Mouse (Mus musculus) heart, embryonic 13.5 days (tissue): ENCODE measurements at regions not wholly inside any gene's neighbourhood (a gene's known extent, or its start where the extent isn't known, plus 50 kb on each side); places are given as distances from the start of the nearest gene placed in this dataset.

ENCODE experiments used
- ATAC-seq: fragments of 200-750 bp; cut with Nextera tagmentation; 2 replicates; pipeline ENCODE4 v1.8.0; 2017; ENCODE audit warnings: moderate TSS enrichment; ENCODE audit not compliant: insufficient number of reproducible peaks, low FRiP score, low TSS enrichment; ENCODE audit errors: extremely low read depth
- H3K27ac ChIP-seq: fragments of 300-500 bp; sonication (generic); replicated peaks from 2 replicates; pipeline ENCODE4 v1.5.1; 2015; ENCODE audit warnings: moderate library complexity, mild to moderate bottlenecking, inconsistent platforms
- H3K27me3 ChIP-seq: fragments of 300-500 bp; sonication (generic); replicated peaks from 2 replicates; pipeline ENCODE4 v1.6.1; 2015; ENCODE audit warnings: mild to moderate bottlenecking, inconsistent platforms
- H3K36me3 ChIP-seq: fragments of 300-500 bp; sonication (generic); 2 replicates; pipeline ENCODE4 v1.6.1; 2015; ENCODE audit warnings: mild to moderate bottlenecking, inconsistent platforms
- H3K4me1 ChIP-seq: fragments of 300-500 bp; sonication (generic); 2 replicates; pipeline ENCODE4 v1.6.1; 2015; ENCODE audit warnings: inconsistent platforms
- H3K4me2 ChIP-seq: fragments of 300-500 bp; sonication (generic); 2 replicates; pipeline ENCODE4 v1.6.1; 2015; ENCODE audit warnings: inconsistent platforms, mild to moderate bottlenecking, moderate library complexity
- H3K4me3 ChIP-seq: fragments of 300-500 bp; sonication (generic); 2 replicates; pipeline ENCODE4 v1.5.1; 2015; ENCODE audit warnings: moderate library complexity, mild to moderate bottlenecking, inconsistent platforms
- H3K9ac ChIP-seq: fragments of 300-500 bp; sonication (generic); 2 replicates; pipeline ENCODE4 v1.6.1; 2015; ENCODE audit warnings: inconsistent platforms, mild to moderate bottlenecking, moderate library complexity
- H3K9me3 ChIP-seq: fragments of 300-500 bp; sonication (generic); 2 replicates; pipeline ENCODE4 v1.6.1; 2016; ENCODE audit warnings: inconsistent platforms
- whole genome bisulfite sequencing: fragments of 180-500 bp; shearing (Covaris S2); methylation state at CpG from one replicate; pipeline ENCODE4 v1.1.7; 2015; ENCODE audit warnings: mixed read lengths; 5-methylcytosine and 5-hydroxymethylcytosine counted together

- Histone ChIP-seq H3K4me1 (no peaks in the 10 kb centered on the region), H3K4me3 (no peak overlapping the region), H3K36me3 (no peaks in the 10 kb centered on the region), H3K27ac (no peak overlapping the region), H3K4me2 (no peak overlapping the region), H3K27me3 (no peaks in the 10 kb centered on the region), H3K9me3 (no peaks in the 10 kb centered on the region), H3K9ac (no peak overlapping the region)
- no peak for ATAC-seq
- 77% methylated on average over 7 of the region's 7 CpGs for WGBS
Measured at GRCm38 (mm10) chr6:49701453-49701852, 121.1 kb upstream of the Npy start.

GRCm38 (mm10) chr6:49712980-49713379 lies 109.5 kb upstream of the Npy start:
- no peaks in the 10 kb centered on the region for H3K9me3 ChIP-seq
- H3K9ac ChIP-seq: no peak overlapping the region
- H3K27me3 ChIP-seq: no peaks in the 10 kb centered on the region
- H3K4me2 ChIP-seq: no peak overlapping the region
- ATAC-seq: no peak
- H3K4me1 ChIP-seq: peaks cover 10% of the 10 kb centered on the region
- WGBS: 76% methylated on average over 1 of the region's 1 CpGs
- H3K36me3 ChIP-seq: no peaks in the 10 kb centered on the region
- no peak overlapping the region for H3K4me3 ChIP-seq
- H3K27ac ChIP-seq: no peak overlapping the region

DNA sequence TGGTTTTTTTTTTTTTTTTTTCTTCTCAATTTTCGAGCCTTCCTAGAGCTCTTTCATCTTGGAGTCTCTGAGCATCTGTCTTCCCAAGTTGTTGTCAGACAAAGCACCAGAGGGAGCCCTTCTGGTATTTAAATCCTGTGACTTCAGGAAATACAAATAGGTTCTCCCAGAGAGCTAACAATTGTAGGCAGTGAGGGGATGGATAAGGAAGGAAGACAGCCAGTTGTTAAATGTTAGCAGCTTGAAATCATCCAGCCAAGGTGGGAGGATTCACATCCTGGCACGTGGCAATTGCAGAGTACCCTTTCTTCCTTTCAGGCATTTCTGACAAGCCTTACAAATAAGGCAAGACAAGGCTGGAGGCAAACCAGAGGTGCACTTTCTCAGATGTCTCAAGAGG lies 106.0 kb upstream of the Npy start:
- no peaks in the 10 kb centered on the region for H3K9me3 ChIP-seq
- no peaks in the 10 kb centered on the region for H3K27me3 ChIP-seq
- no peak overlapping the region for H3K4me2 ChIP-seq
- no peak overlapping the region for H3K4me3 ChIP-seq
- H3K36me3 ChIP-seq: no peaks in the 10 kb centered on the region
- no peak overlapping the region for H3K27ac ChIP-seq
- peaks cover 10% of the 10 kb centered on the region for H3K4me1 ChIP-seq
- no peak overlapping the region for H3K9ac ChIP-seq
- 0% methylated on average over 2 of the region's 2 CpGs for WGBS
- no peak for ATAC-seq

DNA sequence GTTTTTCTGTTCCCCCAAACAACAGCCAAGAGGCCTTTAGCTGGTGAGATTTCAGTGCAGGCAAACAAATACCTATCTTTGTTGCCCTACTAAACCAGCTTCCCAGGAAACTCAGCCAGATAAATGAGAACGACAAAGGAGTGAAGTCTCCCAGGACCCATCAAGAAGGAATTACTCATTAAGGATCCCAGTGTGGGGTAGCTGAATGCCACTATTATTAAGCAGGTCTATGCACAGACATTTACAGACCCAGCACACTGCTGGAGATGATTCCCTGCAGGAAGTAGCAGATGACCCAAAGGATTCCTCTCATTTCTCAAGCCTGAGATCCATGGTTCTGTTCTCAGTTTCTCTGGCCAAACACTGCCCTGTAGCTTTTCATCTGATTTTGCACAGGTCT lies 105.6 kb upstream of the Npy start:
- Histone ChIP-seq H3K27me3 (no peaks in the 10 kb centered on the region), H3K4me1 (peaks cover 10% of the 10 kb centered on the region), H3K4me3 (no peak overlapping the region), H3K4me2 (no peak overlapping the region), H3K9ac (no peak overlapping the region), H3K27ac (no peak overlapping the region), H3K9me3 (no peaks in the 10 kb centered on the region), H3K36me3 (no peaks in the 10 kb centered on the region)
- no peak for ATAC-seq
- 15% methylated on average over 1 of the region's 1 CpGs for WGBS

DNA sequence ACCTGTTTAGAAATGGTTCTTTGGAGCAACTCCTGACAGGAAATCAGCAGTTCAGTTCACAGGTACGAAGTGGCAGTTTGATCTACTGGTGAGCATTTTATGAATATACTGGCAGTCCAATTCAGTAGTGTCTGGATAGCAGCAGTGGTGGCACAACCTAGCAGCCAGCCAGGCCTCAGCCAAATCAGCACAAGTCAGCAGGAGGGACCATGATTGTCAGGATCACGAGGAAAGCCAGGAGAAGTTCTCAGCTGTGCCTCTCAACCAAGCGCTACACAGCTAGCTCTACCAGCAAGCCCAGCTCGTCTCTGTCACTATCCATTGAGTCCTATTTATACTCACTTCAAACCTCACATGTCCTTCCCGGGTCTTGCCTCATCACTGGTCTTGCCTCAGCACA lies 89.3 kb upstream of the Npy start:
- Histone ChIP-seq H3K27me3 (no peaks in the 10 kb centered on the region), H3K27ac (no peak overlapping the region), H3K36me3 (no peaks in the 10 kb centered on the region), H3K4me1 (no peaks in the 10 kb centered on the region), H3K9ac (no peak overlapping the region), H3K4me3 (no peak overlapping the region), H3K9me3 (peaks cover 9% of the 10 kb centered on the region; the same call in 1 of the 2 replicates), H3K4me2 (no peak overlapping the region)
- ATAC-seq: no peak
- WGBS: 55% methylated on average over 5 of the region's 5 CpGs

- Histone ChIP-seq H3K9ac (no peak overlapping the region), H3K4me3 (no peak overlapping the region), H3K4me1 (no peaks in the 10 kb centered on the region), H3K4me2 (no peak overlapping the region), H3K36me3 (no peaks in the 10 kb centered on the region), H3K27me3 (peaks cover 7% of the 10 kb centered on the region; the same call in 1 of the 2 replicates), H3K27ac (no peak overlapping the region), H3K9me3 (no peaks in the 10 kb centered on the region)
- ATAC-seq: no peak
- 59% methylated on average over 3 of the region's 3 CpGs for WGBS
Measured at GRCm38 (mm10) chr6:49743157-49743556, 79.4 kb upstream of the Npy start.

DNA sequence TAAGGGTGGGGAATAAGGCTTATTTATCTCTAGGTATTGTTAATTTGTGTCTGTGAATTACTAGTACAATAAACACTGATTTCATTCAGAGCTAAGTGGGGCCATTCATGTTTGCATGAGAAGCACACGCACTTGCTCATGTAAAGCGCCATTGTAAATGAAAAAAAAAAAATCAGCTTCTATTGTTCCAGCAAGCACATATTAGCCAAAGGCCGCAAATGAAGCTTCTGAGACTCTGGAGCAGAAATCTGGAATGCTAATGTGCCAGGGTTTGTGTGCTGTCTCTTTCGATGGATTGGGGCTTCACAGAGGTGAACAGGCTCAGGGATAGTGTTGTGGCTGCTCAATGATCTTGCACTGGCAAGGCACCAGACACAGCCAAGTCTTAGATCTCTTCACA lies 77.2 kb upstream of the Npy start:
- 78% methylated on average over 4 of the region's 4 CpGs for WGBS
- no peak for ATAC-seq
- Histone ChIP-seq H3K27me3 (peaks cover 7% of the 10 kb centered on the region; the same call in 1 of the 2 replicates), H3K27ac (no peak overlapping the region), H3K9ac (no peak overlapping the region), H3K9me3 (no peaks in the 10 kb centered on the region), H3K4me2 (no peak overlapping the region), H3K4me3 (no peak overlapping the region), H3K36me3 (no peaks in the 10 kb centered on the region), H3K4me1 (no peaks in the 10 kb centered on the region)

DNA sequence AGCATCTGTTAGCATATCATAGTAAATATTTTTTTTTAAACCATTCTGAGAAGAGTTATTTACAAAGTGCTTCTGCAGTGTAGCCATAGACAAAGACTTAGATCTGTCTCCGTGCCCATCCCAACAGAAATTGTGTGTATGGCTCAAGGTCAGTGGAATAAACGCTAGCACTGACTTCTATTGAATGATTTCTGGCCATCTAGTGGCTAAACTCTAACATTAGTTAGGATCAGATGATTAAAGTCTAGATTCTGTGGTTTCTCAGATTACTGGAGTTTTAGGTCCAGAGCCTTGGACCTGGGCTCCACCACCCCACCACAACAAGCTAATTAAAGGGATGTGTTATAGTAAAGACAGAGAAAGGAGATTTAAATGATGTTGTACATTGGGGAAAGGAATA lies 72.0 kb upstream of the Npy start:
- peaks cover 7% of the 10 kb centered on the region; the same call in 1 of the 2 replicates for H3K27me3 ChIP-seq
- no peaks in the 10 kb centered on the region for H3K4me1 ChIP-seq
- H3K27ac ChIP-seq: no peak overlapping the region
- H3K9me3 ChIP-seq: no peaks in the 10 kb centered on the region
- no peaks in the 10 kb centered on the region for H3K36me3 ChIP-seq
- no peak overlapping the region for H3K4me2 ChIP-seq
- no peak for ATAC-seq
- 60% methylated on average over 2 of the region's 2 CpGs for WGBS
- no peak overlapping the region for H3K4me3 ChIP-seq
- no peak overlapping the region for H3K9ac ChIP-seq

DNA sequence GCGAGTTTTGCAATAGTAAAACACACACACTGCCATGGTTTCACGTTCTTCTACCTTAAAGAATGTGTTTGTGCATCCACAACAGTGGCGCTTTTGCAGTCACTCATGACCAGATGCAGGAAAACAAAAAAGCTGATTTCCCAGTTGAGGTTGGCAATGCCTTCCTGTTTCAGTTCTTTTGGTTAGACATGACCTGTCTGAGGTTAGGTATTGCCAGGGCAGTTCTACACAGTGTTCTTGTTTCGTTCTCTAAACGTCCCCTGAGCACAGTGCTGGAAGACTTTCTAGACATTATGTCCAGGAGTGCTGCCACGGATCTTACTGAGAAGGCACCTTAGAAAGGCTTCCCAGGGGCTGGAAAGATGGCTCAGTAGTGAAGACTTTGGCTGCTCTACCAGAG lies 62.9 kb upstream of the Npy start:
- WGBS: 79% methylated on average over 6 of the region's 6 CpGs
- H3K36me3 ChIP-seq: no peaks in the 10 kb centered on the region
- H3K4me3 ChIP-seq: no peak overlapping the region
- H3K4me2 ChIP-seq: no peak overlapping the region
- no peak overlapping the region for H3K27ac ChIP-seq
- no peaks in the 10 kb centered on the region for H3K9me3 ChIP-seq
- no peak overlapping the region for H3K9ac ChIP-seq
- no peaks in the 10 kb centered on the region for H3K27me3 ChIP-seq
- no peak for ATAC-seq
- H3K4me1 ChIP-seq: no peaks in the 10 kb centered on the region

DNA sequence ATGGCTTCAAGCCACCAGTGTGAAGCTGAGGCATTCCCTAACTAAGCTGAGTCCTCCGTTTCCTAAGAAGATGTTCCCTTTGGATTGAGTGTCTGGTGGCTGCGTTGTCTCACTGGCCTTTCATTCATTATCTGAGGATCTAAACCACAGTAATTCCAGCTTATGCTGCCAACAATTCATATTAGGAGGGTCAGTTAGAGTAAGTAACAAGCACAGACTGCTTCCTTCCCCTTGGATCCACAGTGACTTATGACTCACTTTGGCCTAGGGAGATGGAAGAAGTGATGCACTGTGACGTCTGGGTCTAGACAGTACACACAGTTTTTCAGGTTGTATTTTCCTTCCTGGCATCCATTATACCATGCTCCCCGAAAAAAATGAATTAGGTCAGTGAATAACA lies 57.8 kb upstream of the Npy start:
- H3K27me3 ChIP-seq: no peaks in the 10 kb centered on the region
- H3K27ac ChIP-seq: no peak overlapping the region
- H3K4me2 ChIP-seq: no peak overlapping the region
- H3K9me3 ChIP-seq: no peaks in the 10 kb centered on the region
- no peak for ATAC-seq
- 66% methylated on average over 4 of the region's 4 CpGs for WGBS
- H3K4me3 ChIP-seq: no peak overlapping the region
- H3K36me3 ChIP-seq: no peaks in the 10 kb centered on the region
- H3K4me1 ChIP-seq: no peaks in the 10 kb centered on the region
- H3K9ac ChIP-seq: no peak overlapping the region

- Histone ChIP-seq H3K4me2 (no peak overlapping the region), H3K4me3 (no peak overlapping the region), H3K27me3 (no peaks in the 10 kb centered on the region), H3K9ac (no peak overlapping the region), H3K4me1 (no peaks in the 10 kb centered on the region), H3K27ac (no peak overlapping the region), H3K9me3 (no peaks in the 10 kb centered on the region), H3K36me3 (no peaks in the 10 kb centered on the region)
- ATAC-seq: no peak
- WGBS: 79% methylated on average over 11 of the region's 11 CpGs
Measured at GRCm38 (mm10) chr6:49769904-49770720, 52.4 kb upstream of the Npy start.
